Mouse (Mus musculus) midbrain, embryonic 13.5 days (tissue): ENCODE results near the gene Cish. TPM values are rescaled to one million over a fixed set of nuclear protein-coding genes. Genes with fewer than 3 reads are reported as not detected.
A peak's percentile ranks its signal among the peaks of the same experiment; 100 is the strongest.

Experiments
- ATAC-seq: fragments of 200-750 bp; cut with Nextera tagmentation; 2 replicates; pipeline ENCODE4 v1.8.0; 2017; ENCODE audit warnings: mild to moderate bottlenecking, moderate TSS enrichment, moderate library complexity
- H3K27ac ChIP-seq: fragments of 300-500 bp; sonication (generic); 2 replicates; pipeline ENCODE4 v1.5.1; 2015; ENCODE audit warnings: inconsistent platforms, mild to moderate bottlenecking, moderate library complexity
- H3K27me3 ChIP-seq: fragments of 300-500 bp; sonication (generic); 2 replicates; pipeline ENCODE4 v1.6.1; 2015; ENCODE audit warnings: mild to moderate bottlenecking, inconsistent platforms
- H3K36me3 ChIP-seq: fragments of 300-500 bp; sonication (generic); 2 replicates; pipeline ENCODE4 v1.6.1; 2015; ENCODE audit warnings: mild to moderate bottlenecking, inconsistent platforms
- H3K4me1 ChIP-seq: fragments of 300-500 bp; sonication (generic); replicated peaks from 2 replicates; pipeline ENCODE4 v1.6.1; 2015; ENCODE audit warnings: inconsistent platforms
- H3K4me2 ChIP-seq: fragments of 300-500 bp; sonication (generic); replicated peaks from 2 replicates; pipeline ENCODE4 v1.6.1; 2015; ENCODE audit warnings: moderate library complexity, mild to moderate bottlenecking, inconsistent platforms
- H3K4me3 ChIP-seq: fragments of 300-500 bp; sonication (generic); replicated peaks from 2 replicates; pipeline ENCODE4 v1.5.1; 2015; ENCODE audit warnings: mild to moderate bottlenecking, inconsistent platforms
- H3K9ac ChIP-seq: fragments of 300-500 bp; sonication (generic); replicated peaks from 2 replicates; pipeline ENCODE4 v1.6.1; 2015; ENCODE audit warnings: mild to moderate bottlenecking, inconsistent platforms
- H3K9me3 ChIP-seq: fragments of 300-500 bp; sonication (generic); 2 replicates; pipeline ENCODE4 v1.6.1; 2016; ENCODE audit warnings: mild to moderate bottlenecking, inconsistent platforms
- WGBS: fragments of 180-500 bp; shearing (Covaris S2); methylation state at CpG from one replicate; pipeline ENCODE4 v1.1.7; 2015; 5-methylcytosine and 5-hydroxymethylcytosine counted together
- polyA plus RNA-seq: library from polyadenylated mRNA; unstranded; fragments of >200 nt; fragmentation: Nextera tagmentation; extraction: Ambion mirVana; gene quantifications from 2 replicates; pipeline ENCODE4 v1.2.1, GENCODE M21; 2015

Cish gene
- polyA plus RNA-seq, 1 experiment from 2014 or later = 6.6 TPM

DNA sequence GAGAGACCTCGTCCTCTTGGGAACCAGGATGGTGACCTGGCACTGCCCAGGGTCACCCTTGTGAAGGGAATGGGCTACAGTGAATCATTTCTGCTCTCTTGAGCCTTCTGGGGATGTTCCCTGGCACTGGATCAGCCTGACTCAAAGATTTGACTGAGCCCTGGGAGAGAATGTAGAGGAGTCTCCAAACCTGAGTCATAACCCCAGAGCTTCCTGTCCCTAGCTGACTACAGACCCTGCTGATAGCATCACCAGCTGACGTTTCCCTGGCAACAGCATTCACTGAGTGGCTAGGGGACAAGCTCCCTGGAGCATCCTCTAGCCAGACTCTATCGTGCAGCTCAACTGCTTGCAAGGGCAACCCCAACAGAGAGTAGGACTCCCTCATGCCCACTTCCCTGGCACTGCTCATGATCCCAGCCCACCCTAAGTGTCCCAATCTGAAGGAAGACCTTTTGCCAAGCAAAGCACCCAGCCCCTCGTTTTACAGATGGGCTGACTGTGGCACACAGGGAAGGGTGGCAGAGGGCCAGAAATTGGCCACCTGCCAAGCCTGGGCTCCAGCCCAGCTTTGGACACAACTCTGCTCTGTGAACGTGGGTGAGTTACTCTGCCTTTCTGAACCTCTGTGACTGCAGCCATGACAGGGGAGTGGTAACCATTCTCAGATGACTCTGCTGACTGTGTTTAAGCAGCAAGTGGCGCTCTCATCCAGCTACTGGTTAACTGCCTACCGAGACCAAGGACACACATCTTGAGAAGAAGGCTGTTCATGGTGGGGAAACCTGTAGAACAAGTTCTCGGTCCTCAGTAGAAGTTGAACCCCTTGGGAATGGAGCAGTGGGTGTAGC, 17.1 kb upstream of the Cish start:
- peak; percentile 56 for ATAC-seq
- WGBS = 57% methylated on average over 8 of the region's 8 CpGs
- H3K27me3 ChIP-seq = no peaks in the 10 kb centered on the region
- no peaks in the 10 kb centered on the region for H3K36me3 ChIP-seq
- no peak overlapping the region for H3K4me3 ChIP-seq
- H3K4me1 ChIP-seq = peaks cover 25% of the 10 kb centered on the region
- H3K9me3 ChIP-seq = no peaks in the 10 kb centered on the region
- no peak overlapping the region for H3K9ac ChIP-seq
- H3K4me2 ChIP-seq = no peak overlapping the region
- no peak overlapping the region for H3K27ac ChIP-seq

DNA sequence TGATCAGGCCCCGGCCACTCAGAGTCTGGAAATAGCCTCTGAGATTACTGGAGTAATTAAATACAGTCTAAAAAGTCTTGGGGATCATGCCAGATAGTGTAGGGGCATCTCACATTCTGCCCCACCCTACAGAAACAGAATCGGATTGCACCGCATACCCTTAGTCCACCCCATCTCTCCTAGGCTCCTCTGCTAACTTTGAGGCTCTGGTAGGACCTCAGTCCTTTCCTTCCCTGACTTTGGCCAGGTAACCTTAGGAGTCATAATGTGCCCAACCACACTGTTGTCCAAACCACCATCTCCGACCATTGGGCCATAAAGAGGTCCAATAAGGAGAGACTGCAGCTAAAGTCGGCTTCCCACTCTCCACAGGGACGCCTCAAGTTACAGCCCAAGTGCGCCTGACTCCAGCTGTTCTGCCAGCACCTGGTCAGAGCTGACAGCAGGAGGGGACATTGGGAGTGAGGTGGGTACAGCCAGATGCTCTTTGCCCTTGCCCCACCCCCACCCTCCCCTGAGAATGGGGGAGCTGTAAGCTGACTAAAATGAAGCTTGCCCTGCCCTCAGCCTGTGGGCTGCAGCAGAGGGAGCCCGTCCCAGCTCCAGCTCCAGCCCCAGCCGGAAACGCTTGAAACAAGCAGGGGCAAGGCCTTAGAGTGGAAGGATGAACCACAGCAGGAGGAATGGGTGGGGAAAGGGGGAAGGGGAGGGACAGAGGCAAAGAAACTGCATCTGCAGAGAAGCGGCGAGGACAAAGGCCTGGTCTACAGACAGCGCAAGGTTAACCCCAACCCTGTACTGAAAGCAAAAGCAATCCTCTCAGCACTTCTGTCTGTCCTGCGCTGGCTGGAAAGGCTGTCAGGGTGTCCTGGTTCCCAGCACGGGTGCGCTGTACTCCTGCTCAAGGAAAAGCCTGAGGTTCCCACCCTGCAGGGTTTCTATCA, 16.2 kb upstream of the Cish start:
- 24% methylated on average over 16 of the region's 16 CpGs for WGBS
- peak overlapping the region; percentile 15; the same call in 1 of the 2 replicates for H3K4me2 ChIP-seq
- no peak overlapping the region for H3K4me3 ChIP-seq

DNA sequence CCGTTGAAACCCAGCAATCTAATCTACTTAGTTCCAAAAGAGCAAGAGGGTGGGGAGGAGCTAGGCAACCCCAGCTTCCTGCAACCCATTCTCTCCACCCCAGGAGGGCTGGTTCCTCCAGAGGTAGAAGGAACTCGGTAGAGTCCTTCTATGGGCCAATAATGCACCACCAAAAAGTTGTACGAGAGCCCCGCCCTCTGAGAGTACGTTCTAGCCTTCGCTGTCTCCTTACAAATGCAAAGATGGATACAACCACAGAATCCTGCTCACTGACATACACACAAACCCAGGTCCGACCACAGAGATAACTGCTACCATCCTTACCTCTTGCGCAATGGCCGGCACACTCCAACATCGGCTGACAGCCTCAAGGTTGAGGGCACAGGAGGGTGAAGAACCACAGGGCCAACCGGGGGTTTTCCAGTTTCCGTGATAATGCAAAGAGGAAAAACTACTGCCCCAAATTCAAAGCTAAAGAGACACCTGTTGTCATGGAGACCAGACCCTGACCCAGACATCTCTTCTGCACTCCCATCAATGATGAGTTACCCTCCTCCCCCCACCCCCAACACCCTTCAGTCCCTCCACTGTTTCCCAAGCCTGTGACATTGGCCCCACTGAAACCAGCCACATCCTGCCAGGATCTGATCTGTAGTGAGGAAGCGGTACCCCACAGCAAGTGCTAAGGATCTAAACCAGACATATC, 15.4 kb upstream of the Cish start:
- 0 out of 2 replicates have a peak overlapping the region, but pooled peaks have one; percentile 11 for H3K9ac ChIP-seq
- H3K4me2 ChIP-seq = peak overlapping the region; percentile 15; the same call in 1 of the 2 replicates
- H3K36me3 ChIP-seq = no peaks in the 10 kb centered on the region
- no peak for ATAC-seq
- H3K4me1 ChIP-seq = peaks cover 25% of the 10 kb centered on the region
- H3K27me3 ChIP-seq = no peaks in the 10 kb centered on the region
- no peaks in the 10 kb centered on the region for H3K9me3 ChIP-seq
- no peak overlapping the region for H3K4me3 ChIP-seq
- 46% methylated on average over 13 of the region's 13 CpGs for WGBS
- H3K27ac ChIP-seq = no peak overlapping the region

More for the DNA sequence above, 16.2 kb upstream of the Cish start:
- no peaks in the 10 kb centered on the region for H3K27me3 ChIP-seq
- H3K4me1 ChIP-seq = peaks cover 25% of the 10 kb centered on the region
- H3K36me3 ChIP-seq = no peaks in the 10 kb centered on the region
- H3K27ac ChIP-seq = no peak overlapping the region; the same call in 1 of the 2 replicates
- H3K9me3 ChIP-seq = no peaks in the 10 kb centered on the region
- ATAC-seq = 0 out of 2 replicates have a peak, but pooled peaks have one; percentile 45
- 0 out of 2 replicates have a peak overlapping the region, but pooled peaks have one; percentile 11 for H3K9ac ChIP-seq

DNA sequence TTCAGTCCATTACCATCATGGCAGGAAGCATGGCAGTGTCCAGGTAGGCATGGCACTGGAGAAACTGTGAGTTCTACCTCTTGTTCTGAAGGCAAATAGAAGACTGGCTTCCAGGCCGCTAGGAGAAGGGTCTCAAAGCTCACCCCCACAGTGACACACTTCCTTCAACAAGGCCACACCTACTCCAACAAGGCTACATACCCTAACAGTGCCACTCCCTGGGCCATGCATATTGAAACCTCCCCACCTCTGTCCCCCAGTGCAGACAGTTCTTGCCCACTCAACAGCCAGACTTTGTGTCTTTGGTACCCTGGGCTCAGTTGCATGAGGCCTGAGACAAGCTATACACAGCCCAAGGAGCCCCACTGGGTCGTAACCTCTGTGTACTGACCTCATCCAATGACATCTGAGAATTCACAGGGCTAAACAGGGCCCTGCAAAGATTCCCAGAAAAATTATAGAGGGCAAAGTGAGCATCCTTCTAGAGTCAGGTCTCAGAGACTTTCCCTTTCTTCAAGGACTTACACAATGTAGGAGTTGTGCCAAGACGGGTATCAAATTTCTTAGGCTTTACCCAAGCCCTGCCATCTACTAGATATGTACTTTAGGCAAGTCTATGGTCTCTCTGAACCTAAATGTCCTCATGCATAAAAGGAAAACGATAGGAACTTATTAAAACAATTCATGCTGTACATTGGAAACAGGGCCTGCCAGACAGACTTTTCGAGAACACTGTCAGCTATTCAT, 14.4 kb upstream of the Cish start:
- WGBS = 88% methylated on average over 5 of the region's 5 CpGs
- no peak overlapping the region for H3K4me3 ChIP-seq
- no peak overlapping the region for H3K4me2 ChIP-seq
- H3K4me1 ChIP-seq = peaks cover 25% of the 10 kb centered on the region
- no peak overlapping the region for H3K9ac ChIP-seq
- no peaks in the 10 kb centered on the region for H3K36me3 ChIP-seq
- no peaks in the 10 kb centered on the region for H3K9me3 ChIP-seq
- H3K27me3 ChIP-seq = no peaks in the 10 kb centered on the region
- no peak for ATAC-seq
- H3K27ac ChIP-seq = no peak overlapping the region

DNA sequence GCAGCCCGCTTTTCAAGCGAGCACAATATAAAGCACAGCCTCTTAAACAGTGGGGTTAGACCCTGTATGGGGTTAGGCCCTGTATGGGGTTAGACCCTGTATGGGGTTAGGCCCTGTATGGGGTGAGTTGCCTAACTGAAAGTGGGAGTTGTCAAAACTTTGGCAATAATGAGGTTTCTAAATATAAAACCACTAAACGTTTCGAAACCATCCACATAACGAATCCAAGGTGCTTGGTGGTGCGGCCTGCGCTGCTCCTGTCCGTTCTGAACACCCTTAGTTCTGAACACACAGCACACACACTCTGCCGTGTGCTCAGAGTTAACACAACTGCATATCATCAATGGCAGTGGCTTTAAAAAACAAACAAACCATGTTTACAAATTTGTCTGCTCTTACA, 12.9 kb upstream of the Cish start:
- Histone ChIP-seq H3K27ac (no peak overlapping the region), H3K36me3 (no peaks in the 10 kb centered on the region), H3K4me1 (peaks cover 25% of the 10 kb centered on the region), H3K4me2 (no peak overlapping the region), H3K9me3 (no peaks in the 10 kb centered on the region), H3K27me3 (peaks cover under 1% of the 10 kb centered on the region; the same call in 1 of the 2 replicates), H3K9ac (no peak overlapping the region), H3K4me3 (no peak overlapping the region)
- ATAC-seq = no peak
- WGBS = 93% methylated on average over 9 of the region's 9 CpGs

DNA sequence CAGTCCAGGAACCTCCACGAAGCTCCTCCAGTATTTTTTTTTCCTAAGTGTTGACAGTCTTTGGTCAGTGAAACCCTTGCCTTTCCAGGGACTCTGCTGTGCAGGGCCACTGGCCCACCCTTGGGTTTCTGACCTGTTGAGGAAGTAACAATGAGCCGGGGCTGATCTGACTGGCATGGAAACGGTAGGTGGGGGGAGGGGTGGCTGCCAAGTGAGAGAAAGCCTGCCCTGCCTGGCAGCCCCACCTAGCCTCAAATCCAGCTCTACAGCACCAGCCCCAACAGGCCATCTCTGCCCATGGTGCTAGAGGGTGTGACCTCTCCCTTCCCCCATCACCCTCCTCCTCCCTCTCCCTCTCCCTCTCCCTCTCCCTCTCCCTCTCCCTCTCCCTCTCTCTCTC, 10.8 kb upstream of the Cish start:
- Histone ChIP-seq H3K27ac (no peak overlapping the region), H3K4me1 (peaks cover 20% of the 10 kb centered on the region), H3K27me3 (peaks cover 20% of the 10 kb centered on the region), H3K36me3 (no peaks in the 10 kb centered on the region), H3K9me3 (no peaks in the 10 kb centered on the region), H3K9ac (no peak overlapping the region), H3K4me3 (no peak overlapping the region), H3K4me2 (no peak overlapping the region)
- ATAC-seq = no peak
- WGBS = 17% methylated on average over 3 of the region's 3 CpGs

DNA sequence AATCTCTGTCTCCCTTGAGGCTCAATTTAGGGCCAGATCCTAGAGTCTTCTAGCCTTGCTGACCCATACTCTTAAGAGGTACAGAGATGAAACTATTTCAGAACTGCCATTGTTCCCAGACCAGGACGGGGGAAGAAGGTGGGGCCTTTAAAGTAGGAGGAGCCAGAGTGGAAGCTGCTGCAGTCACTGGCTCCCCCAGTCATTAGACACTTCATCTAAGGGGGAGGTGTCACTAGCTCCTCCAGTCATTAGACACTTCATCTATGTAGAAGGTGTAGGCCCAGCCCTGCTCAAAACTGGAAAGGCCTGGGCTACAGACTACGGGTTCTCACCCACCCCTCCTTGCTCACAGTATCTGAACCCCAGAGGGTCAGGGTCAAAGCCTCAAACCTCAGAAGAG, 8.5 kb upstream of the Cish start:
- H3K27ac ChIP-seq = no peak overlapping the region
- H3K4me2 ChIP-seq = no peak overlapping the region
- H3K9ac ChIP-seq = no peak overlapping the region
- H3K9me3 ChIP-seq = no peaks in the 10 kb centered on the region
- ATAC-seq = no peak
- WGBS = 71% methylated on average over 2 of the region's 2 CpGs
- no peaks in the 10 kb centered on the region for H3K36me3 ChIP-seq
- peaks cover 22% of the 10 kb centered on the region for H3K27me3 ChIP-seq
- H3K4me3 ChIP-seq = no peak overlapping the region
- H3K4me1 ChIP-seq = peaks cover 15% of the 10 kb centered on the region

DNA sequence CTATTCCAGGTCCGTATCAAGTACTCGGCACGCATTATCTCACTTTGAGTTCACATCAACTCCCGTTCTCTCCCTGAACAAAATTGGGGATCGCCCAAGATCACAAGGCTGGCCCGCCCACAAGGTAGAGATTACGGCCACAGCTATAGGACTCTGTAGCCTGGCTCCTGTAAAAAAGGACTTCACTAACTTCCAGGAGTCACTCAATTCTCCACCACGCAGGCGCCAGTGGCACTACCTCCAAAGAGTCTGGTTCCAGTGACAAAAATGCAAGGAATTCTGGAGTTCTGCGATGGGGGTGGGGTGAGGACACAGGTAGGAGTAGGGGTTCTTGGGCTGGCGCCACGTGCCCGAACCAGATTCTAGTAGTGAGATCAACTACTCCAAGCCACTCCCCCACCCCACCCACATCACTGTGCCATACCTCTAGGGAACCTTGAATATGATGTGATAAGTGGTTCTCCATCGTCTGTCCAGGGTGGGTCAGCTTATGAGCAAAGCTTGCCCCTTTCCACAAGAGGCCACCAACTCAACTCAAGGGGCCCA, 7.6 kb upstream of the Cish start:
- WGBS = 96% methylated on average over 14 of the region's 14 CpGs
- H3K9me3 ChIP-seq = no peaks in the 10 kb centered on the region
- H3K4me3 ChIP-seq = no peak overlapping the region
- peaks cover 15% of the 10 kb centered on the region for H3K4me1 ChIP-seq
- ATAC-seq = no peak
- H3K36me3 ChIP-seq = no peaks in the 10 kb centered on the region
- no peak overlapping the region for H3K27ac ChIP-seq
- H3K4me2 ChIP-seq = no peak overlapping the region
- H3K27me3 ChIP-seq = peaks cover 30% of the 10 kb centered on the region
- H3K9ac ChIP-seq = no peak overlapping the region

DNA sequence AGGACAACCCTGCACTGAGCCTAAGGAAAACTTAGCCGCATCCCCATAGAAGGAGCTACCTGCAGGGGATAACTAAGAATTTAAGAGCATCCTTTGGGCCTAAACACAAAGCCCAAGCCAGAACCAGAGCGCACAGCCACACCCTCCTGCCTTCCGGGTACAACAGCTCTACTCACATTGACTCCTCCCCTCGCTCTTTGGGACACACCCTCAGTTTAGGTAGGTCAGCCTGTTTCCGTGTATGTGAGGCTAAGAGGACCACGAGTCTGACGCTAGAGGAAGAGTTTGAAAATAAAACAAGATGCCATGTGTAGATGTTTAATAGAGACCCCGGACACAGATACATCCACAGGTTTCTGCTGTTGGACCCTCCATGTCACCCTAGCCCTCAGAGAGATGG, 7.1 kb upstream of the Cish start:
- no peak overlapping the region for H3K4me3 ChIP-seq
- no peak for ATAC-seq
- 30% methylated on average over 8 of the region's 8 CpGs for WGBS
- no peak overlapping the region for H3K9ac ChIP-seq
- H3K4me2 ChIP-seq = peak overlapping the region; percentile 72
- H3K9me3 ChIP-seq = no peaks in the 10 kb centered on the region
- no peaks in the 10 kb centered on the region for H3K36me3 ChIP-seq
- H3K4me1 ChIP-seq = peaks cover 15% of the 10 kb centered on the region
- H3K27ac ChIP-seq = no peak overlapping the region
- peaks cover 34% of the 10 kb centered on the region for H3K27me3 ChIP-seq

DNA sequence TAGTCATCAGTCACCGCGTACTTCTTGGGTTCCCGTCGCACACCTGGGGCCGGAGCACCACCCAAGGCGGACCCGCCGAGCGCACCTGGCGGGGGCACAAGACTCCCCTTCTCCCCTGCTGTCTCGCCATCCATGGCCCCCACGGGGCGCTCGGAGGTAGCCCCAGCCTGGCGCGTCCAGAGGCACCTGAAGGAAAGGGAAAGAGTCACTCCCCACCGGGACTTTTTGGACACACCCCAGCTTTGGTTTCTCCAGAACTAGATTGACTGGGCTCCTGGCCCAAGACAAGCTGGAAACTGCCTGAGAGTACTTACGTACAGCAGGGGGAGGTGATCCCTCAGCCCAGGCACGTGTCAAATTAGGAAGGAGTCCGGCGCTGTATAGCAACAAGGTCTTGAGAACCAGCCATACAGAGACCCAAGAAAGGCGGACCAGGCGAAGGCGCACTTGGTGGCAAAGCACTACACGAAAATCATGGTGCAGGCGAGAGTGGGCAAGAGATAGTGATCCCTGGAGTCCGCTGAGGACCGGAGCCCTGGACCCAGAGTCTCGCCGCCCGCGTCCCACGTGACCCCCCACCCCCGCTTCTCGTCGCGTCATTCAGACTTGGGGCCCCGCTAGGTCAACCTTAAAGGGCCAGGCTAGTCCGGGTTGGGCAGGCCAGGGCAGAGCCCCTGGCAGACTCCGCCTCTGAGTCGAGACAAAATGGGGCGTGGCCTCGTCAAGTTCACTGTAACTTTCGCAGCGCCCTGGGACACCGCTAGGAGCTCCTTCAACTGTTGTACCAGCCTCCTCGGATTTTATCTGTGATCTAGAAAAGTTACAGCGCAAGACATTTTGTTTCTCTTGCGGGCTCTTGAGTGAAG, 6.4 kb upstream of the Cish start, which contains the start of gene Mapkapk3:
TSS of gene Mapkapk3 (minus strand) at position 667 of the 866 bp plus-strand sequence.
- Histone ChIP-seq H3K9me3 (no peaks in the 10 kb centered on the region), H3K27ac (no peak within 1 kb of the TSS), H3K27me3 (peaks cover 34% of the 10 kb centered on the region), H3K4me1 (peaks cover 15% of the 10 kb centered on the region), H3K36me3 (no peaks in the 10 kb centered on the region), H3K4me2 (peak within 1 kb of the TSS; percentile 72), H3K9ac (peak within 1 kb of the TSS; percentile 49), H3K4me3 (peak within 1 kb of the TSS; percentile 40)
- ATAC-seq = peak; percentile 75
- WGBS = 3% methylated on average over 48 of the region's 49 CpGs
